Mouse (Mus musculus): ENCODE results near the gene Arid1b. TPM values are rescaled to one million over a fixed set of nuclear protein-coding genes. Genes with fewer than 3 reads are reported as not detected.

Arid1b gene
- polyA plus RNA-seq, 1 experiment from 2014 or later: 4.8 TPM

DNA sequence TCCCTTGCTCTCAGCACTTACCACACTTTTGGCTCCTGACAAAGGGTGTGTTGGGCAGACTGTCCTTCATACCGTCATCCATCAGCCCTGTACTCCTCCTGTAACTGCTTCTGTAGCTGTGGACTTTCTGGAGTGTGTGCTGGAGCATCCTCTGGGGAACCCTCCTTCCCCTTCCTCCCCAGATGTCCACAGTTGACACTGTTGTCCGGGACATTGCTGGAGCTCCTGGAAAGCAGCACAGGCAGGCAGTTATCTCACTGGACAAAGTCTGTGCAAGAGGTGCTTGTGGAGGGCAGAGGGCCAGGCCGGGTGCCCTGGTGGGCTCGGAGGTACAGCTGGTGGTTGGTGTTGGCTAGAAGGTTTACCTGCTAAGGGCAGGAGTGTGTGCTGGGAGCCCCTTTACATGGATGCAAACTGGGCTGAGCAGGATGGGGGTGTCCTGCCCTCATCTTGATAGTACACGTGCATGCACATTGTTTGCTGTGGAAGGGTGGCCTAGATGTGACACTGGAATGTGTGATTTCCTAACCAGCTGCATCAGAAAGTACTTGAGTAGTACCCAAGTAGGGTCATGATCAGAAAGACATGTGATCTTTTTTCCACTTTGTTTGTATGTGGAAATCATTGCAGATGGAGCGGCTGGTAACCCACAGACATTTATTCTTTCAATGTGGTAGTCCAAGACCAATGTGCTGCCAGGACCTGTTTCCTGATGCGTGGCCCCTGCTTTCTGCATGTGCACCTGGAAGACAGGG, 80.8 kb downstream of the Arid1b start:
- Histone ChIP-seq H3K4me2 (replicated peaks; ENCODE audit: low read depth) (no peak overlapping the region), H3K9me3 (ENCODE audit: control insufficient read depth) (no peaks in the 10 kb centered on the region), H3K27ac (ENCODE audit: low read depth, low read length) (no peak overlapping the region), H3K4me1 (replicated peaks; ENCODE audit: control insufficient read depth, insufficient read depth, low read length) (0 out of 2 replicates have a peak, but pooled peaks cover 3% of the 10 kb centered on the region), H3K4me3 (ENCODE audit: low read depth, low read length) (no peak overlapping the region), H3K9ac (ENCODE audit: low read depth, low read length) (no peak overlapping the region), H3K36me3 (ENCODE audit: control insufficient read depth, insufficient read depth) (no peaks in the 10 kb centered on the region), H3K27me3 (replicated peaks; ENCODE audit: control insufficient read depth, insufficient read depth, low read length) (no peaks in the 10 kb centered on the region)
- TF ChIP-seq CTCF (IDR thresholded peaks at IDR 0.05; ENCODE audit: low read depth): no peak
- WGBS: 69% methylated on average over 7 of the region's 7 CpGs
- no peak for ATAC-seq

DNA sequence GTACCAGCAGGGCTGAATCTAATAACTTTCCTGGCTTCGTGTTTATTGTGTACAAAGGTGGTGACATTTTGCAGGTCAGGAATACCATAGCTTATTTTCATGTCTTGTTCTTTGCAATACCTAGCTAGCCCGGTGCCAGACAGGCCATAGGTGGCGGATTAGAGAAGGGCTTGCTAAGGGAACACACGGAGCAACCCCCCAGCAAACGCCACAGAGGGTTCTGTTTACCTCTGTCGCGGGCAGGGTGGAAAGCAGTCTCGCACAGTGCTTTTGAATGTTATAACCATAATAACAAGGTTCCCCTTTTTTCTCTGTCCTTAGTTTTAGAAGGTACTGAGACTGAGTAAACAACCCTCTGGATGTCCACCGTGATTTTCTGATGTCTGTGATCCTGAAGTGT, 83.9 kb downstream of the Arid1b start:
- TF ChIP-seq CTCF (IDR thresholded peaks at IDR 0.05; ENCODE audit: low read depth): no peak
- Histone ChIP-seq H3K36me3 (ENCODE audit: control insufficient read depth, insufficient read depth) (no peaks in the 10 kb centered on the region; the same call in 1 of the 2 replicates), H3K9ac (ENCODE audit: low read depth, low read length) (no peak overlapping the region), H3K4me1 (replicated peaks; ENCODE audit: control insufficient read depth, insufficient read depth, low read length) (peaks cover 3% of the 10 kb centered on the region; the same call in 1 of the 2 replicates), H3K27me3 (replicated peaks; ENCODE audit: control insufficient read depth, insufficient read depth, low read length) (no peaks in the 10 kb centered on the region), H3K9me3 (ENCODE audit: control insufficient read depth) (no peaks in the 10 kb centered on the region), H3K27ac (ENCODE audit: low read depth, low read length) (no peak overlapping the region), H3K4me3 (ENCODE audit: low read depth, low read length) (no peak overlapping the region), H3K4me2 (replicated peaks; ENCODE audit: low read depth) (no peak overlapping the region)
- ATAC-seq: no peak
- 46% methylated on average over 9 of the region's 9 CpGs for WGBS

DNA sequence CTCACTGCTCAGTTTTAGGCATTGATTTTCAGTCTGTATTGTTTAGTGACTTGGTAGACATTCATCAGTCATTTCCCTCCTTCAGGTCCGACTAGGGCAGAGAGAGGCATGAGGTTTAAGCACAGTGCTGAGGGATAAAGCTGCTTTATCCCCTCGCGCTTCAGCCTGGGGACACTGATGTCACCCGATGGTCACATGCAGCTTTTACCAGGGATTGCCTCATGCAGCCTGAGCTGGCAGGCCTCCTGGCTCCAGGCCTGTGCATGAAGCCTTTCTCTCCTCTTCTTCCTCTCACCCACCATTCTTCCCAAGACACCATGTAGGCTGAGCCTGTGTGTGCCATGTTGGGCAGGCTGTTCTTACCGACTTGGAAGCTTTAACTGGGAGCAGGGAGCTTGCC, 84.4 kb downstream of the Arid1b start:
- Histone ChIP-seq H3K27ac (ENCODE audit: low read depth, low read length) (no peak overlapping the region), H3K9me3 (ENCODE audit: control insufficient read depth) (no peaks in the 10 kb centered on the region), H3K36me3 (ENCODE audit: control insufficient read depth, insufficient read depth) (no peaks in the 10 kb centered on the region; the same call in 1 of the 2 replicates), H3K4me2 (replicated peaks; ENCODE audit: low read depth) (no peak overlapping the region), H3K4me3 (ENCODE audit: low read depth, low read length) (no peak overlapping the region), H3K9ac (ENCODE audit: low read depth, low read length) (no peak overlapping the region), H3K4me1 (replicated peaks; ENCODE audit: control insufficient read depth, insufficient read depth, low read length) (peaks cover 3% of the 10 kb centered on the region; the same call in 1 of the 2 replicates), H3K27me3 (replicated peaks; ENCODE audit: control insufficient read depth, insufficient read depth, low read length) (no peaks in the 10 kb centered on the region)
- 66% methylated on average over 5 of the region's 5 CpGs for WGBS
- no peak for ATAC-seq
- TF ChIP-seq CTCF (IDR thresholded peaks at IDR 0.05; ENCODE audit: low read depth): no peak

DNA sequence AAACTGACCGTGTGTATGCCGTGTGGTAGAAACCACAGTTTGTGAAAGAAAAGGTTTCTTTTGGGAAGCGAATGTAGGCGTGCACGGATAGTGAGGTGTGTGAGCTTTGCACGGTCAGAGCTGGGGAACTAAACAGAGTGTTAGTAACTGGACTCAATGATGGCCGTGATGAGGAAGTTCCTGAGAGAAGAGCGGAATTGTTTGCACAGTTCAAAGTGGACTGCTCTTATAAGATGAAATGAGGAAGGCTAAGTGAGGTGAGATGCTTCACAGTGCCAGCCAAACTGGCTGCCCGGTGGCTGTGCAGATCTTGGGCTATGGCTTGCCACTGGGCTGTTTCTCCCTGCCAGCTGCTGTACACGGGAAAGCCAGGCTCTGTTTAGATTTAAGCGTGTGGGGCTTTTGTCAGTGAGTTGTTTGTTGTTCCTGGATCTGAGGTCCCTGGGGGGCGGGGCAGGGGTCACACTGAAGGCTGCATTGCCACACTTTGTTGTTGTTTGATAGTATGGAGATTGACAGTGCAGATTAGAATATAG, 86.8 kb downstream of the Arid1b start:
- Histone ChIP-seq H3K9me3 (ENCODE audit: control insufficient read depth) (no peaks in the 10 kb centered on the region), H3K9ac (ENCODE audit: low read depth, low read length) (no peak overlapping the region), H3K4me3 (ENCODE audit: low read depth, low read length) (no peak overlapping the region), H3K27ac (ENCODE audit: low read depth, low read length) (no peak overlapping the region), H3K4me1 (replicated peaks; ENCODE audit: control insufficient read depth, insufficient read depth, low read length) (peaks cover 4% of the 10 kb centered on the region; the same call in 1 of the 2 replicates), H3K27me3 (replicated peaks; ENCODE audit: control insufficient read depth, insufficient read depth, low read length) (no peaks in the 10 kb centered on the region), H3K36me3 (ENCODE audit: control insufficient read depth, insufficient read depth) (no peaks in the 10 kb centered on the region; the same call in 1 of the 2 replicates), H3K4me2 (replicated peaks; ENCODE audit: low read depth) (no peak overlapping the region)
- 30% methylated on average over 12 of the region's 12 CpGs for WGBS
- no peak for TF ChIP-seq CTCF (IDR thresholded peaks at IDR 0.05; ENCODE audit: low read depth)
- ATAC-seq: no peak

DNA sequence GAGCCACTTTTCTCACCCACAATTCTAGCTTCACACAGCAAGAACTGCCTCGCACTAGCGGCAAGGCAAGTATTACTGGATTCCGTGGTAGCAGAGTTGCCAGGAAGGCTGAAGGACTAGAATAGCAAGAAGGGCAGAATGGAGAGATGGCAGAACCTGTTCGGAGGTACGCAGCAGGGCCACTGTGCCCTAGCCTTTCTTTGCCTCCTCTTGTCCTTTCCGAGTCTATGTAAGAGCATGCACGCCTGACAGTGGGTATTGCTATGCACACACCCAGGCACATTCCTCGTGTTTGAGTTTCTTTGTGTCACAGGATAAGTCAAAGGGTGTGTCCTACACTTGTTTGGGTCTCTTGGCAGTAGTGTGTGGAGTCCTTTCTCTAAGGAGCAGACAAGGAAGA, 88.1 kb downstream of the Arid1b start:
- ATAC-seq: no peak
- Histone ChIP-seq H3K4me2 (replicated peaks; ENCODE audit: low read depth) (no peak overlapping the region), H3K9me3 (ENCODE audit: control insufficient read depth) (no peaks in the 10 kb centered on the region), H3K27ac (ENCODE audit: low read depth, low read length) (no peak overlapping the region), H3K36me3 (ENCODE audit: control insufficient read depth, insufficient read depth) (no peaks in the 10 kb centered on the region; the same call in 1 of the 2 replicates), H3K27me3 (replicated peaks; ENCODE audit: control insufficient read depth, insufficient read depth, low read length) (no peaks in the 10 kb centered on the region), H3K4me3 (ENCODE audit: low read depth, low read length) (no peak overlapping the region), H3K9ac (ENCODE audit: low read depth, low read length) (no peak overlapping the region), H3K4me1 (replicated peaks; ENCODE audit: control insufficient read depth, insufficient read depth, low read length) (peaks cover 4% of the 10 kb centered on the region)
- TF ChIP-seq CTCF (IDR thresholded peaks at IDR 0.05; ENCODE audit: low read depth): no peak
- WGBS: 57% methylated on average over 8 of the region's 8 CpGs

DNA sequence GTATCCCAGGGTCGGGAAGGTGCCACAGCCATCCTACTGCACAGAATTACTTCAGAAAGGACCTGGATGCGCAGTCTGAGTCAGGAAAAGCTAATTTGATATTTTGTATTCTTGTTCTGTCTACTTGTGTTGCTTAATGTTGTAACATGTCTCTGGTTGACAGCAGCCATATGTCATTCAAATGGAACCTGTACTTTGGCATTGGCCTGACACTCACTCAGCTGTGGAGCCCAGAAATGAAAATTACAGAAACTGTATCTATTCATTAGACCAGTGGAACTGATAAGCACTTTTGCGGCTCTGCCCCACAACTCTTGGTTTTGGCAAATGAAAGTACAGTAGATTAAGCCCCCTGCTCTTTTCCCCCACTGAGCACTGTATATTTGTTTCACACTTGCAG, 89.4 kb downstream of the Arid1b start:
- H3K27ac ChIP-seq (ENCODE audit: low read depth, low read length): no peak overlapping the region
- no peak overlapping the region for H3K9ac ChIP-seq (ENCODE audit: low read depth, low read length)
- H3K4me1 ChIP-seq (replicated peaks; ENCODE audit: control insufficient read depth, insufficient read depth, low read length): peaks cover 4% of the 10 kb centered on the region
- H3K9me3 ChIP-seq (ENCODE audit: control insufficient read depth): no peaks in the 10 kb centered on the region
- H3K4me3 ChIP-seq (ENCODE audit: low read depth, low read length): no peak overlapping the region
- WGBS: 80% methylated on average over 3 of the region's 3 CpGs
- H3K27me3 ChIP-seq (replicated peaks; ENCODE audit: control insufficient read depth, insufficient read depth, low read length): no peaks in the 10 kb centered on the region
- no peak for TF ChIP-seq CTCF (IDR thresholded peaks at IDR 0.05; ENCODE audit: low read depth)
- no peak for ATAC-seq
- H3K4me2 ChIP-seq (replicated peaks; ENCODE audit: low read depth): no peak overlapping the region
- no peaks in the 10 kb centered on the region; the same call in 1 of the 2 replicates for H3K36me3 ChIP-seq (ENCODE audit: control insufficient read depth, insufficient read depth)

Measured in intestine, postnatal 0 days (tissue).